Mouse (Mus musculus) G1E (cell line): Measurements from ENCODE around the gene Arhgap20.

Source experiments
- CTCF ChIP-seq: IDR thresholded peaks from 2 replicates; pipeline ENCODE4 v1.5.1; 2012; ENCODE audit warnings: low read depth, low read length, inconsistent platforms, mixed read lengths
- GATA1 ChIP-seq: IDR thresholded peaks from 2 replicates; pipeline ENCODE4 v1.6.1; 2012; ENCODE audit warnings: borderline replicate concordance, low read length, inconsistent platforms, mixed read lengths
- GATA2 ChIP-seq: IDR thresholded peaks from 2 replicates; pipeline ENCODE4 v1.6.1; 2012; ENCODE audit warnings: low read depth, low read length, inconsistent platforms, borderline replicate concordance
- POLR2AphosphoS5 ChIP-seq: IDR thresholded peaks from 2 replicates; pipeline ENCODE4 v1.6.1; 2012; ENCODE audit warnings: low read depth, low read length, inconsistent platforms; ENCODE audit not compliant: insufficient replicate concordance
- TAL1 ChIP-seq: conservative IDR thresholded peaks from 2 replicates; pipeline ENCODE4 v1.6.1; 2012; ENCODE audit warnings: low read depth, low read length, inconsistent platforms, mixed read lengths

- TF ChIP-seq CTCF (no peak), GATA1 (no peak), TAL1 (no peak), POLR2AphosphoS5 (no peak), GATA2 (no peak)
These were observed at the start of gene Arhgap20 for GRCm38 (mm10) chr9:51764921-51765416.
